Mouse (Mus musculus): ENCODE data around the gene Glis3.

Glis3 gene

GRCm38 (mm10) chr19:28351068-28352066, 328.5 kb downstream of the Glis3 start:
- in situ Hi-C loops (cut with MboI; ENCODE audit: unreplicated experiment in 2 of 2) = loop anchor here in 1 of 2 experiments (25.0 kb wide), 1 partner anchor 414 kb away; no protein-coding TSS in a partner anchor

DNA sequence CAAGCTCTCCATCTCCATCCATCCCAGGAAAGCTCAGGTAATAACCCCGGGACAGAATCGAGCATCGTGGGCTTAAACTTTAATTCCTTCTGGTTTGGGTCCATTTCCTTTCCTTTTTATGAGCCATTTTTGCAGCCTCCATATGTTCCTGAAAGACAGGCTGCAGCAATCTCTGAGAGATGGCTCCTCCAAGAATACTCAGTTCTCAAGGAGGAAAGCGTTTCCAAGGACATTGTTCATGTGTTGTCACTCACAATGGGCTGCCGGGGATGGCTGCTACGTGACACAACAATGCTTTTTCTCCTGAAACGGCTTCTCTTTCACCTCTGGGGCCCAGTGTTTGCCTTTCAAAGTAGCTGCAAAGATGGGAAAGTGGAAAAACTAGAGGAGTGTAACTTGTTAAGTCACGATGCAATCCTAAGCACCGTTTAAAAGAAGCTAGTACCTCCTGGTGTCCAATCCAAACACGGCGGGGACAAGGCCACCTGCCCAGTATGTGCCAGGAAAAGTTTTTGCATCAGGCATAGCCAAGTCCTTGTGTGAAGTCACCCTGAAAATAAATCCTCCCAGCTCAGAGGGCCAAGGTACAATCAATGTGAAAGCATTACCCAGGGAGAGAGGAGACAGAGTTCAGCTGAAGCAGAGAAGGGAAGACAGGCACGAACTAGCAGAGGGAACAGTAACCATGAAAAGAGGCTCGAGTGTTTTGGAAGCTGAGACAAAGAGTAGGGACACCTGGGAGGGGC, 332.6 kb downstream of the Glis3 start:
- in situ Hi-C loops (cut with MboI; ENCODE audit: unreplicated experiment in 2 of 2) = no loop called here

- in situ Hi-C loops (cut with MboI; ENCODE audit: unreplicated experiment in 2 of 2) = no loop called here
Measured at GRCm38 (mm10) chr19:28343640-28344039, 336.2 kb downstream of the Glis3 start.

DNA sequence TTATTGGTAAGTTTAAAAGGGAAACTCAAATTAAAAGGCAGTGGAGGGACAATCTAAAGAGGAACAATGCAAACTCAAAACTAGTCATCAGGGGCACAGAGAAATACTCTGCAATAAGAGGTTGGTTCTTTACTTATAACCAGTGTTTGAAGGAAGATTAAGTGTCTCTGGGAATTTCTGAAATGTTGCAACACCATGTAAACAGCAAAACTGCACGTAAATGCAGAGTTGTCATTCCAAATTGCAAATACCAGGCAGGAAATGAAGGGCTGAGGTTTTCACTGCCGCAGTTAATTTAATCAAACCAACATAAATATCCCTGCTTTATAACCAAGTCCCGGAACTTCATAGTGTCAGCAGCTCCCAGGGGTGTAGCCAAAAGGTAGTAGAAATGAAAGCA, 342.3 kb downstream of the Glis3 start:
- in situ Hi-C loops (cut with MboI; ENCODE audit: unreplicated experiment in 2 of 2) = no loop called here

DNA sequence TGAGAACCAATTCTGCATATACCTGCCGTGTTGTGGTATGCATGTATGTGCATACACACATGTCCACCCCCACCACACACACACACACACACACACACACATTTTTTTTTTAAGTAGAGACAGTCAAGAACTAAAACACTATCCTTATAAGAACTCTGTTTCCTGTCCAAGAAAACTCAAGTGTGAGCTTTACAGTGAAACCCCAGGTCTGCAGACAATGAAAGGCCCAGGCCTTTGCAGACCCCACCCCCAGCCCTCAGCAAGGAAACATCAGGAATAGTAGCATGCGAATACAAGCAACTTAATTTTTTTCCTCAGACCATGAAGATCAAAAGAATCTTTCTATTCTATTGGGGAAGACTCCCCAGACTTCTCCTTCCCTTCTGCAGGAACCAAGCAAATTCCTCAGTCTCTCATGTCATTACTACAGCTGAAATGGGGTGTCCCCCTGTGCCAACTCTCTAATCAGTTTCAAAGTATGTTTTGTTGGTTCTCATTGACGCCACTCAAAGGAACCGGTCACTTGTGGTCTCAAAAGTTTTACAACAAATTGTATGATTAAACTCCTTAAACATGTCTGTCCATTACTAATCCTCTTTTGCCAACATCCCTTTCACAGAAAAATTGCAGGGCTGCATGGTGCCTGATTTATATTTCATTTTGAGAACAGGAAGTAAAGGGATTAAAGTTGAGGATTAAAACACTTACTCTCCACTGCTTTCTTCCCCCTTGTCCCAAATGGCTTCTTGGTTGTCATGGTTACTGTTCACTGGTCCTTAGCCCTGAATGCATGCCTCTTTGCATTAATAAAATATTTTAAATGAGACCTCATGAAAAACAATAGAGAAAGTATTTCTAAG, 343.0 kb downstream of the Glis3 start:
- in situ Hi-C loops (cut with MboI; ENCODE audit: unreplicated experiment in 2 of 2) = no loop called here

- in situ Hi-C loops (cut with MboI; ENCODE audit: unreplicated experiment in 2 of 2) = no loop called here
Measured at GRCm38 (mm10) chr19:28335890-28336289, 344.0 kb downstream of the Glis3 start.

DNA sequence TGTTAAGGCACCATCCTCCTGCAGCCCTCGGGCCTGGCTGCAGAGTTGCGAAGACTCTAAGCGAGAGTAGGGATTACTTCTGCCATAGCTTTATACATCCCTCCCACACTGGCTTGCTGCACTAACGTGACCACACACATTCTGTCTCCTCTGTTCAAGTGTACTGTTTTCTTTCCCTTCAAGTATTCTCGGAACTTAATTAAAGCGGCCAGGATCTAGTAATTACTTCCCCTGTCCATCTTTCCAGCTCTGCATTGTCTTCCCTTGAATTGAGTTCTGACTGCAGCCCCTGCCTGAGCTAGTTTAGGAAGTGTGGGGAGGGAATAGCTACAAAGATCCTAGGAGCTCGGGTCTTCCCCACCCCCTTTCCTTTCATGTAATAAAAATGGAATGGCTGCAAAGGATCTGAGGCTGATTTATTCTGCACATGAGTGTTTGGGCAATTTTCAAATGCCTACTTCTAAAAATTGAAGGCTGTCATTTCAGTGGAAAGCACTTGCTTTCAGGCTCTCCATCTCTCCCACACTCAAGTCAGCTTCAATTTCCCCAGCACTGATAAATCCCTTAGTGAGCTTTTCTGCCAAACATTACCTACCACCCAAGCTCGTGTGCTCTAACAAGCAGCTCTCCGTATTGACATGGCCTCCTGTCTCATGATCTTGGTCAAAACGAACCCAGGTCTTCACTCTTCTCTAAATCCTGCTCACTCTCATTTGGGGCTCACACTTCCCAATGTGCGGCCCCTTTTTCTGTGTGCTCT, 346.7 kb downstream of the Glis3 start:
- in situ Hi-C loops (cut with MboI; ENCODE audit: unreplicated experiment in 2 of 2) = no loop called here

GRCm38 (mm10) chr19:28328444-28329110, 351.3 kb downstream of the Glis3 start:
- in situ Hi-C loops (cut with MboI; ENCODE audit: unreplicated experiment in 2 of 2) = no loop called here

- in situ Hi-C loops (cut with MboI; ENCODE audit: unreplicated experiment in 2 of 2) = no loop called here
Measured at GRCm38 (mm10) chr19:28327536-28327935, 352.3 kb downstream of the Glis3 start.

- in situ Hi-C loops (cut with MboI; ENCODE audit: unreplicated experiment in 2 of 2) = no loop called here
Measured at GRCm38 (mm10) chr19:28306036-28306435, 373.8 kb downstream of the Glis3 start.

DNA sequence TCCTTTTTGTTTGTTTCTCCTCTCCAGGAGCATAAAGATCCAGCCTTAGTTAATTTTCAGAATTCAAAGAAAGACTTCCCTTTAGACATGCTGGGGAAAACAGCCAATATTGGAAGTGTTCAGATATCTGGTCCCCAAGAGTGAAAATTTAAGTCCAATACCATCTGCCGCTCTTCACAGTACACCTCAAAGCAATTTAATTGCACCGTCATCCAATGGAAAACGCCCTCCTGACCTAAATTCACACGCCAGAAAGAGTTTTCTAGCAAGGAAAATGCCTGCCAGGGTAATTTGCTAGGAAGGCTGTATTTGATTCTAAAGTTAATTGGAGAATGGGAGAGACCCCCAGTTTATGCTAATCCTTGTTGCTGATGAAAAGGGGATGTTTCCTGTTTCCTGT, 374.4 kb downstream of the Glis3 start:
- in situ Hi-C loops (cut with MboI; ENCODE audit: unreplicated experiment in 2 of 2) = no loop called here

- in situ Hi-C loops (cut with MboI; ENCODE audit: unreplicated experiment in 2 of 2) = no loop called here
Measured at GRCm38 (mm10) chr19:28302831-28303242, 377.0 kb downstream of the Glis3 start.

- in situ Hi-C loops (cut with MboI; ENCODE audit: unreplicated experiment in 2 of 2) = no loop called here
Measured at GRCm38 (mm10) chr19:28300226-28300625, 379.7 kb downstream of the Glis3 start.

GRCm38 (mm10) chr19:28299211-28299775, 380.6 kb downstream of the Glis3 start:
- in situ Hi-C loops (cut with MboI; ENCODE audit: unreplicated experiment in 2 of 2) = no loop called here

- in situ Hi-C loops (cut with MboI; ENCODE audit: unreplicated experiment in 2 of 2) = no loop called here
Measured at GRCm38 (mm10) chr19:28298669-28299068, 381.2 kb downstream of the Glis3 start.

GRCm38 (mm10) chr19:28291596-28291995, 388.3 kb downstream of the Glis3 start:
- in situ Hi-C loops (cut with MboI; ENCODE audit: unreplicated experiment in 2 of 2) = no loop called here

DNA sequence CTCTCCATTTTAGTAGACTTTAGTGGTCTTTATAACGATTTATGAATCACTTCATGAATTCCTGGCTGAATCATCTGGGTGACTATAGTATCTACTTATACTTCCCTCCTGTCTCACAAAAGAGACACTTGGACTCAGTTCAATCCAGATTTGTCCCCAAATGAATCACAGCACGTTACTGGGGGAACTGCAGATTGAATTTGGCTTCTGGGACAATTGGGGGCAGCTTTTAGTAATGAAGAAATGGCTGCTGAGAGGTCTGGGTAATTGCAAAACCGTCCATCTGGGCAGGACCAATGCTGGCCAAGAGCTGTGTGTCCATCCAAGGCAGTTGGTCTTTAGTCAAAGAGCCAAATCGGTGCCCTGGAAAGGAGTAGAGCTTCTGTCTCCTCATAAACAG, 390.4 kb downstream of the Glis3 start:
- in situ Hi-C loops (cut with MboI; ENCODE audit: unreplicated experiment in 2 of 2) = no loop called here

GRCm38 (mm10) chr19:28287431-28287830, 392.4 kb downstream of the Glis3 start:
- in situ Hi-C loops (cut with MboI; ENCODE audit: unreplicated experiment in 2 of 2) = no loop called here

- in situ Hi-C loops (cut with MboI; ENCODE audit: unreplicated experiment in 2 of 2) = no loop called here
Measured at GRCm38 (mm10) chr19:28284098-28284569, 395.7 kb downstream of the Glis3 start.
